In genomic region chr9:124279300-124279699, GRCm38 (mm10) we compare ENCODE assay signal across 20 mouse cellular contexts. TPM values are rescaled to one million over a fixed set of nuclear protein-coding genes. Genes with fewer than 3 reads are reported as not detected.
DNase-seq lines count a peak whose midpoint lies in the region; ATAC-seq and TF ChIP-seq lines count a peak whose summit lies in the region.
"Had no signal": no experiment of that assay in that cellular context is flagged by ENCODE, and none has a peak within 500 bp of the region (broad histone marks: within the 10 kb centered on the region; RNA-seq: fewer than 3 reads in every experiment).

No protein-coding gene starts in this region.

- H3K4me2 ChIP-seq in forebrain, embryonic 15.5 days (replicated peaks): no peak overlapping the region
- no peak overlapping the region for H3K4me2 ChIP-seq in forebrain, embryonic 14.5 days (ENCODE audit: low read length)
- no peak overlapping the region for H3K4me2 ChIP-seq in limb, embryonic 11.5 days (ENCODE audit: low read depth, severe bottlenecking)
- H3K4me2 ChIP-seq in embryonic facial prominence, embryonic 13.5 days: no peak overlapping the region
- no peak overlapping the region for H3K4me2 ChIP-seq in stomach, postnatal 0 days (replicated peaks; ENCODE audit: low read depth)
- H3K4me2 ChIP-seq: forebrain, embryonic 13.5 days; hindbrain, embryonic 15.5 days; kidney, embryonic 15.5 days; liver, embryonic 13.5 days had no signal

- no peak overlapping the region for H3K9ac ChIP-seq in forebrain, embryonic 15.5 days (replicated peaks)
- no peak overlapping the region for H3K9ac ChIP-seq in forebrain, embryonic 14.5 days (ENCODE audit: low read length)
- H3K9ac ChIP-seq in limb, embryonic 11.5 days (ENCODE audit: low read length): no peak overlapping the region
- H3K9ac ChIP-seq in embryonic facial prominence, embryonic 13.5 days: no peak overlapping the region
- no peak overlapping the region for H3K9ac ChIP-seq in stomach, postnatal 0 days (ENCODE audit: low read length)
- H3K9ac ChIP-seq: forebrain, embryonic 13.5 days; hindbrain, embryonic 15.5 days; kidney, embryonic 15.5 days; liver, embryonic 13.5 days had no signal

- WGBS in forebrain, embryonic 15.5 days: 46% methylated on average over 2 of the region's 2 CpGs
- 49% methylated on average over 2 of the region's 2 CpGs for WGBS in forebrain, embryonic 14.5 days
- 42% methylated on average over 2 of the region's 2 CpGs for WGBS in limb, embryonic 11.5 days
- 49% methylated on average over 2 of the region's 2 CpGs for WGBS in limb, embryonic 10.5 days
- 50% methylated on average over 2 of the region's 2 CpGs for WGBS in embryonic facial prominence, embryonic 13.5 days
- WGBS in stomach, postnatal 0 days: 29% methylated on average over 2 of the region's 2 CpGs

- DNase-seq in forebrain, embryonic 14.5 days (ENCODE audit: low spot score): no peak
- DNase-seq in limb, embryonic 11.5 days (ENCODE audit: low spot score): no peak
- no peak for DNase-seq in limb, embryonic 10.5 days (ENCODE audit: low spot score)
- DNase-seq in stomach, postnatal 0 days (ENCODE audit: low spot score): no peak
- DNase-seq in layer of hippocampus, adult 11-12 months (ENCODE audit: low spot score): no peak
- DNase-seq: adrenal gland, postnatal 14 days; cerebellum, adult 9-10 months; gastrocnemius, postnatal 14 days; kidney, postnatal 36 days; liver, embryonic 13.5 days; lung, adult 2 months; lung, postnatal 36 days; right cerebral cortex, adult 18-20 months; thymus, postnatal 25 days had no signal

- no peak for TF ChIP-seq CTCF in stomach, postnatal 0 days (IDR thresholded peaks at IDR 0.05; ENCODE audit: low read depth)

- no peak overlapping the region for H3K27ac ChIP-seq in forebrain, embryonic 15.5 days (replicated peaks)
- no peak overlapping the region for H3K27ac ChIP-seq in forebrain, embryonic 14.5 days (ENCODE audit: low read depth, low read length)
- H3K27ac ChIP-seq in limb, embryonic 11.5 days (replicated peaks; ENCODE audit: low read depth, low read length): no peak overlapping the region
- H3K27ac ChIP-seq in limb, embryonic 10.5 days: no peak overlapping the region
- H3K27ac ChIP-seq in embryonic facial prominence, embryonic 13.5 days: no peak overlapping the region
- peak overlapping the region; percentile 36; the same call in 1 of the 2 replicates for H3K27ac ChIP-seq in stomach, postnatal 0 days (replicated peaks)
- H3K27ac ChIP-seq: forebrain, embryonic 13.5 days; hindbrain, embryonic 15.5 days; kidney, embryonic 15.5 days; liver, embryonic 13.5 days had no signal

- peaks cover 17% of the 10 kb centered on the region for H3K4me1 ChIP-seq in forebrain, embryonic 15.5 days
- peaks cover 10% of the 10 kb centered on the region for H3K4me1 ChIP-seq in forebrain, embryonic 14.5 days (ENCODE audit: control insufficient read depth, insufficient read depth, low read length)
- no peaks in the 10 kb centered on the region for H3K4me1 ChIP-seq in limb, embryonic 11.5 days (ENCODE audit: control insufficient read depth, insufficient read depth, low read length)
- peaks cover 15% of the 10 kb centered on the region for H3K4me1 ChIP-seq in limb, embryonic 10.5 days
- H3K4me1 ChIP-seq in embryonic facial prominence, embryonic 13.5 days: peaks cover 12% of the 10 kb centered on the region
- H3K4me1 ChIP-seq in stomach, postnatal 0 days (replicated peaks; ENCODE audit: control insufficient read depth, insufficient read depth): no peaks in the 10 kb centered on the region; the same call in 1 of the 2 replicates

- TF ChIP-seq EP300 in stomach, postnatal 0 days (optimal IDR thresholded peaks at IDR 0.05): no peak

- no peaks in the 10 kb centered on the region for H3K27me3 ChIP-seq in forebrain, embryonic 15.5 days
- no peaks in the 10 kb centered on the region for H3K27me3 ChIP-seq in forebrain, embryonic 14.5 days (replicated peaks; ENCODE audit: control insufficient read depth, insufficient read depth, low read length)
- no peaks in the 10 kb centered on the region for H3K27me3 ChIP-seq in limb, embryonic 11.5 days (ENCODE audit: control insufficient read depth, insufficient read depth, low read length)
- no peaks in the 10 kb centered on the region for H3K27me3 ChIP-seq in limb, embryonic 10.5 days (ENCODE audit: low read depth, poor library complexity, severe bottlenecking)
- H3K27me3 ChIP-seq in embryonic facial prominence, embryonic 13.5 days: no peaks in the 10 kb centered on the region
- no peaks in the 10 kb centered on the region for H3K27me3 ChIP-seq in stomach, postnatal 0 days (ENCODE audit: control insufficient read depth, insufficient read depth, low read length)
- H3K27me3 ChIP-seq: forebrain, embryonic 13.5 days; hindbrain, embryonic 15.5 days; kidney, embryonic 15.5 days; liver, embryonic 13.5 days had no signal

- H3K9me3 ChIP-seq in forebrain, embryonic 15.5 days: peaks cover 19% of the 10 kb centered on the region
- H3K9me3 ChIP-seq in forebrain, embryonic 14.5 days (replicated peaks; ENCODE audit: control insufficient read depth, low read length): peaks cover 24% of the 10 kb centered on the region
- no peaks in the 10 kb centered on the region for H3K9me3 ChIP-seq in limb, embryonic 11.5 days (ENCODE audit: control insufficient read depth, low read length)
- H3K9me3 ChIP-seq in limb, embryonic 10.5 days (replicated peaks): no peaks in the 10 kb centered on the region
- H3K9me3 ChIP-seq in embryonic facial prominence, embryonic 13.5 days: peaks cover 32% of the 10 kb centered on the region
- peaks cover 3% of the 10 kb centered on the region; the same call in 1 of the 2 replicates for H3K9me3 ChIP-seq in stomach, postnatal 0 days (ENCODE audit: control insufficient read depth, low read length)
- H3K9me3 ChIP-seq: liver, embryonic 13.5 days had no signal

- no peak overlapping the region for H3K4me3 ChIP-seq in forebrain, embryonic 15.5 days
- H3K4me3 ChIP-seq in forebrain, embryonic 14.5 days (ENCODE audit: low read depth, low read length): no peak overlapping the region
- no peak overlapping the region for H3K4me3 ChIP-seq in limb, embryonic 11.5 days (ENCODE audit: low read depth, low read length)
- no peak overlapping the region for H3K4me3 ChIP-seq in limb, embryonic 10.5 days
- H3K4me3 ChIP-seq in embryonic facial prominence, embryonic 13.5 days: no peak overlapping the region
- no peak overlapping the region for H3K4me3 ChIP-seq in stomach, postnatal 0 days (ENCODE audit: low read depth, low read length)
- H3K4me3 ChIP-seq: forebrain, embryonic 13.5 days; hindbrain, embryonic 15.5 days; kidney, embryonic 15.5 days; liver, embryonic 13.5 days had no signal

- ATAC-seq in forebrain, embryonic 15.5 days (replicated peaks): 0 out of 2 replicates have a peak, but pooled peaks have one; percentile 6
- no peak for ATAC-seq in forebrain, embryonic 14.5 days
- ATAC-seq in limb, embryonic 11.5 days (ENCODE audit: insufficient number of reproducible peaks, low FRiP score, low TSS enrichment, low read depth): peak; percentile 52
- 0 out of 2 replicates have a peak, but pooled peaks have one; percentile 27 for ATAC-seq in embryonic facial prominence, embryonic 13.5 days (ENCODE audit: insufficient number of reproducible peaks, insufficient read depth, low FRiP score, low TSS enrichment, low read depth)
- peak; percentile 53; the same call in 1 of the 2 replicates for ATAC-seq in stomach, postnatal 0 days (ENCODE audit: low FRiP score, low TSS enrichment)
- ATAC-seq: forebrain, embryonic 13.5 days; intestine, postnatal 0 days had no signal

- peaks cover 26% of the 10 kb centered on the region for H3K36me3 ChIP-seq in forebrain, embryonic 15.5 days
- H3K36me3 ChIP-seq in forebrain, embryonic 14.5 days (ENCODE audit: control insufficient read depth, insufficient read depth, low read length): peaks cover 10% of the 10 kb centered on the region; the same call in 1 of the 2 replicates
- H3K36me3 ChIP-seq in limb, embryonic 11.5 days (ENCODE audit: control insufficient read depth, insufficient read depth, low read length): no peaks in the 10 kb centered on the region
- H3K36me3 ChIP-seq in limb, embryonic 10.5 days: peaks cover 33% of the 10 kb centered on the region
- H3K36me3 ChIP-seq in embryonic facial prominence, embryonic 13.5 days: peaks cover 36% of the 10 kb centered on the region
- no peaks in the 10 kb centered on the region for H3K36me3 ChIP-seq in stomach, postnatal 0 days (ENCODE audit: control insufficient read depth, insufficient read depth, low read length)

RNA-seq across cellular contexts. Expression of gene 2010315B03Rik, which starts 33.2 kb away (rescaled TPM):
- 9.0 and 10.9 TPM in 2 replicates for polyA plus RNA-seq in forebrain, embryonic 15.5 days (2015; fragmentation: Nextera tagmentation; extraction: Ambion mirVana)
- 4.1 and 4.9 TPM in 2 replicates for polyA plus RNA-seq in forebrain, embryonic 14.5 days (2014; fragmentation: Nextera tagmentation; extraction: Ambion mirVana)
- polyA plus RNA-seq in limb, embryonic 11.5 days (2014; fragmentation: Nextera tagmentation; extraction: Ambion mirVana): 3.5 and 5.8 TPM in 2 replicates
- 5.0 and 6.2 TPM in 2 replicates for polyA plus RNA-seq in limb, embryonic 10.5 days (2016; fragmentation: Nextera tagmentation; extraction: Ambion mirVana)
- 6.3 and 8.4 TPM in 2 replicates for polyA plus RNA-seq in embryonic facial prominence, embryonic 13.5 days (2015; fragmentation: Nextera tagmentation; extraction: Ambion mirVana)
- 12.5 and 12.9 TPM in 2 replicates for polyA plus RNA-seq in stomach, postnatal 0 days (2015; fragmentation: Nextera tagmentation; extraction: Ambion mirVana)
